Comparison of ENCODE assay signal across 9 mouse cellular contexts in genomic region chr7:126702358-126702757, GRCm38 (mm10). TPM values are rescaled to one million over a fixed set of nuclear protein-coding genes. Genes with fewer than 3 reads are reported as not detected.
A peak's percentile ranks its signal among the peaks of the same experiment; 100 is the strongest.
DNase-seq lines count a peak whose midpoint lies in the region; ATAC-seq and TF ChIP-seq lines count a peak whose summit lies in the region.
"Had no signal": no experiment of that assay in that cellular context is flagged by ENCODE, and none has a peak within 500 bp of the region (broad histone marks: within the 10 kb centered on the region; RNA-seq: fewer than 3 reads in every experiment).

No protein-coding gene starts in this region.

- H3K4me2 ChIP-seq in limb, embryonic 13.5 days (replicated peaks): 0 out of 2 replicates have a peak overlapping the region, but pooled peaks have one; percentile 4
- peak overlapping the region; percentile 70 for H3K4me2 ChIP-seq in liver, postnatal 0 days (ENCODE audit: low read depth, low read length)
- no peak overlapping the region for H3K4me2 ChIP-seq in stomach, embryonic 16.5 days (ENCODE audit: low read depth, low read length)
- H3K4me2 ChIP-seq: heart, embryonic 11.5 days had no signal

- H3K9ac ChIP-seq in limb, embryonic 13.5 days: no peak overlapping the region
- H3K9ac ChIP-seq in liver, postnatal 0 days (replicated peaks): peak overlapping the region; percentile 38
- peak overlapping the region; percentile 18 for H3K9ac ChIP-seq in stomach, embryonic 16.5 days (ENCODE audit: low read length)

- no peak overlapping the region for H3K27ac ChIP-seq in limb, embryonic 13.5 days
- H3K27ac ChIP-seq in limb, embryonic 10.5 days: no peak overlapping the region
- H3K27ac ChIP-seq in liver, postnatal 0 days (ENCODE audit: low read depth): peak overlapping the region; percentile 91
- peak overlapping the region; percentile 17 for H3K27ac ChIP-seq in stomach, embryonic 16.5 days (ENCODE audit: low read length)

- no peaks in the 10 kb centered on the region for H3K9me3 ChIP-seq in limb, embryonic 13.5 days
- no peaks in the 10 kb centered on the region for H3K9me3 ChIP-seq in limb, embryonic 10.5 days (replicated peaks)
- H3K9me3 ChIP-seq in liver, postnatal 0 days (ENCODE audit: low read length): no peaks in the 10 kb centered on the region
- no peaks in the 10 kb centered on the region for H3K9me3 ChIP-seq in stomach, embryonic 16.5 days (replicated peaks; ENCODE audit: control insufficient read depth, low read length)

- no peak for ATAC-seq in limb, embryonic 13.5 days (ENCODE audit: low FRiP score, low read depth)
- peak; percentile 54 for ATAC-seq in common myeloid progenitor, adult 5-6 weeks (replicated peaks; ENCODE audit: low read depth, poor library complexity, severe bottlenecking)
- ATAC-seq in liver, postnatal 0 days: peak; percentile 8; the same call in 1 of the 2 replicates
- ATAC-seq in stomach, embryonic 16.5 days (ENCODE audit: insufficient read depth, low FRiP score): no peak
- ATAC-seq in megakaryocyte-erythroid progenitor cell, adult 5-6 weeks (replicated peaks; ENCODE audit: low FRiP score, low TSS enrichment, poor library complexity, severe bottlenecking): no peak

- no peak overlapping the region for H3K4me3 ChIP-seq in limb, embryonic 13.5 days
- H3K4me3 ChIP-seq in limb, embryonic 10.5 days: no peak overlapping the region
- H3K4me3 ChIP-seq in liver, postnatal 0 days (ENCODE audit: low read depth, low read length): peak overlapping the region; percentile 56
- H3K4me3 ChIP-seq in stomach, embryonic 16.5 days (replicated peaks; ENCODE audit: low read length): 0 out of 2 replicates have a peak overlapping the region, but pooled peaks have one; percentile 8

- no peak for TF ChIP-seq EP300 in liver, postnatal 0 days (IDR thresholded peaks at IDR 0.05; ENCODE audit: low read depth)

- H3K27me3 ChIP-seq in limb, embryonic 13.5 days: peaks cover 37% of the 10 kb centered on the region
- H3K27me3 ChIP-seq in limb, embryonic 10.5 days (ENCODE audit: low read depth, poor library complexity, severe bottlenecking): peaks cover 52% of the 10 kb centered on the region
- peaks cover 3% of the 10 kb centered on the region for H3K27me3 ChIP-seq in liver, postnatal 0 days (ENCODE audit: insufficient read depth, low read length)
- H3K27me3 ChIP-seq in stomach, embryonic 16.5 days (ENCODE audit: control insufficient read depth, insufficient read depth, low read length): peaks cover 10% of the 10 kb centered on the region; the same call in 1 of the 2 replicates

- no peak for TF ChIP-seq CTCF in liver, postnatal 0 days (IDR thresholded peaks at IDR 0.05; ENCODE audit: low read depth)

- no peak for DNase-seq in limb, embryonic 10.5 days (ENCODE audit: low spot score)
- peak; percentile 43 for DNase-seq in liver, postnatal 0 days
- DNase-seq in adrenal gland, postnatal 4 days (ENCODE audit: low spot score in 2 of 2): no peak
- DNase-seq in ovary, postnatal 10 days (ENCODE audit: low spot score): no peak

- H3K36me3 ChIP-seq in limb, embryonic 13.5 days: peaks cover 3% of the 10 kb centered on the region; the same call in 1 of the 2 replicates
- peaks cover 34% of the 10 kb centered on the region for H3K36me3 ChIP-seq in limb, embryonic 10.5 days
- H3K36me3 ChIP-seq in liver, postnatal 0 days (replicated peaks; ENCODE audit: insufficient read depth, low read length): peaks cover 16% of the 10 kb centered on the region
- no peaks in the 10 kb centered on the region for H3K36me3 ChIP-seq in stomach, embryonic 16.5 days (ENCODE audit: control insufficient read depth, insufficient read depth, low read length)

- peaks cover 24% of the 10 kb centered on the region for H3K4me1 ChIP-seq in limb, embryonic 13.5 days
- H3K4me1 ChIP-seq in limb, embryonic 10.5 days: peaks cover 40% of the 10 kb centered on the region
- H3K4me1 ChIP-seq in liver, postnatal 0 days (ENCODE audit: insufficient read depth): peaks cover 11% of the 10 kb centered on the region
- peaks cover 16% of the 10 kb centered on the region for H3K4me1 ChIP-seq in stomach, embryonic 16.5 days (ENCODE audit: control insufficient read depth, insufficient read depth, low read length)

- WGBS in limb, embryonic 13.5 days: 87% methylated on average over 6 of the region's 6 CpGs
- 87% methylated on average over 6 of the region's 6 CpGs for WGBS in limb, embryonic 10.5 days
- 42% methylated on average over 6 of the region's 6 CpGs for WGBS in liver, postnatal 0 days (ENCODE audit: insufficient replicate concordance)
- 63% methylated on average over 6 of the region's 6 CpGs for WGBS in stomach, embryonic 16.5 days

RNA-seq across cellular contexts. Expression of gene Coro1a, which starts 5.2 kb away (rescaled TPM):
- 34.1 and 36.6 TPM in 2 replicates for polyA plus RNA-seq in limb, embryonic 13.5 days (2015; fragmentation: Nextera tagmentation; extraction: Ambion mirVana)
- polyA plus RNA-seq in limb, embryonic 10.5 days (2016; fragmentation: Nextera tagmentation; extraction: Ambion mirVana): 28.9 and 37.8 TPM in 2 replicates
- total RNA-seq in common myeloid progenitor, adult 5-6 weeks (2017): 301 and 302 TPM in 2 replicates
- 121 and 130 TPM in 2 replicates for polyA plus RNA-seq in liver, postnatal 0 days (2015; fragmentation: Nextera tagmentation; extraction: Ambion mirVana)
- 45.8 and 55.5 TPM in 2 replicates for polyA plus RNA-seq in stomach, embryonic 16.5 days (2015; fragmentation: Nextera tagmentation; extraction: Ambion mirVana)
- 31.8 and 35.5 TPM in 2 replicates for total RNA-seq in megakaryocyte-erythroid progenitor cell, adult 5-6 weeks (2014; fragmentation: Nextera tagmentation)
- 40.7 and 41.2 TPM in 2 replicates for total RNA-seq in megakaryocyte-erythroid progenitor cell, adult 5-6 weeks (2017)
- 10 to 100 TPM; 15.5 to 18.9 TPM for total RNA-seq in adrenal gland, postnatal 4 days (2021)

RNA-seq across cellular contexts. Expression of gene Slx1b, which starts 6.8 kb away (rescaled TPM):
- 15.2 and 15.9 TPM in 2 replicates for polyA plus RNA-seq in limb, embryonic 13.5 days (2015; fragmentation: Nextera tagmentation; extraction: Ambion mirVana)
- 12.6 and 14.8 TPM in 2 replicates for polyA plus RNA-seq in limb, embryonic 10.5 days (2016; fragmentation: Nextera tagmentation; extraction: Ambion mirVana)
- 3.4 and 6.0 TPM in 2 replicates for total RNA-seq in common myeloid progenitor, adult 5-6 weeks (2017)
- 2.6 and 3.7 TPM in 2 replicates for polyA plus RNA-seq in liver, postnatal 0 days (2015; fragmentation: Nextera tagmentation; extraction: Ambion mirVana)
- polyA plus RNA-seq in stomach, embryonic 16.5 days (2015; fragmentation: Nextera tagmentation; extraction: Ambion mirVana): 9.0 and 9.5 TPM in 2 replicates
- total RNA-seq in megakaryocyte-erythroid progenitor cell, adult 5-6 weeks (2014; fragmentation: Nextera tagmentation): 3.7 and 9.3 TPM in 2 replicates
- 2.9 and 3.0 TPM in 2 replicates for total RNA-seq in megakaryocyte-erythroid progenitor cell, adult 5-6 weeks (2017)
- 10 to 100 TPM; 18.4 to 18.9 TPM for total RNA-seq in adrenal gland, postnatal 4 days (2021)

RNA-seq across cellular contexts. Expression of gene Bola2, which starts 7.2 kb away (rescaled TPM):
- 134 and 138 TPM in 2 replicates for polyA plus RNA-seq in limb, embryonic 13.5 days (2015; fragmentation: Nextera tagmentation; extraction: Ambion mirVana)
- 177 and 237 TPM in 2 replicates for polyA plus RNA-seq in limb, embryonic 10.5 days (2016; fragmentation: Nextera tagmentation; extraction: Ambion mirVana)
- 119 and 144 TPM in 2 replicates for total RNA-seq in common myeloid progenitor, adult 5-6 weeks (2017)
- 86.5 and 93.5 TPM in 2 replicates for polyA plus RNA-seq in liver, postnatal 0 days (2015; fragmentation: Nextera tagmentation; extraction: Ambion mirVana)
- 93.0 and 107 TPM in 2 replicates for polyA plus RNA-seq in stomach, embryonic 16.5 days (2015; fragmentation: Nextera tagmentation; extraction: Ambion mirVana)
- 212 and 218 TPM in 2 replicates for total RNA-seq in megakaryocyte-erythroid progenitor cell, adult 5-6 weeks (2014; fragmentation: Nextera tagmentation)
- 107 and 179 TPM in 2 replicates for total RNA-seq in megakaryocyte-erythroid progenitor cell, adult 5-6 weeks (2017)
- total RNA-seq in adrenal gland, postnatal 4 days (2021): 10 to 100 TPM; 85.4 to 98.8 TPM

RNA-seq across cellular contexts. Expression of gene Sult1a1, which starts 26.1 kb away (rescaled TPM):
- 4.6 and 4.8 TPM in 2 replicates for polyA plus RNA-seq in limb, embryonic 13.5 days (2015; fragmentation: Nextera tagmentation; extraction: Ambion mirVana)
- polyA plus RNA-seq in limb, embryonic 10.5 days (2016; fragmentation: Nextera tagmentation; extraction: Ambion mirVana): 0.11 and 0.49 TPM in 2 replicates
- 0.37 TPM in 1 of 2 replicates, not detected in the other for total RNA-seq in common myeloid progenitor, adult 5-6 weeks (2017)
- 221 and 241 TPM in 2 replicates for polyA plus RNA-seq in liver, postnatal 0 days (2015; fragmentation: Nextera tagmentation; extraction: Ambion mirVana)
- polyA plus RNA-seq in stomach, embryonic 16.5 days (2015; fragmentation: Nextera tagmentation; extraction: Ambion mirVana): 11.9 and 13.0 TPM in 2 replicates
- not detected in 2 replicates for total RNA-seq in megakaryocyte-erythroid progenitor cell, adult 5-6 weeks (2014; fragmentation: Nextera tagmentation)
- total RNA-seq in megakaryocyte-erythroid progenitor cell, adult 5-6 weeks (2017): not detected in 2 replicates
- 10 to 100 TPM; 24.0 to 45.6 TPM for total RNA-seq in adrenal gland, postnatal 4 days (2021)

RNA-seq across cellular contexts. Expression of gene Sgf29, which starts 53.2 kb away (rescaled TPM):
- 56.8 and 63.8 TPM in 2 replicates for polyA plus RNA-seq in limb, embryonic 13.5 days (2015; fragmentation: Nextera tagmentation; extraction: Ambion mirVana)
- polyA plus RNA-seq in limb, embryonic 10.5 days (2016; fragmentation: Nextera tagmentation; extraction: Ambion mirVana): 69.0 and 69.2 TPM in 2 replicates
- 40.8 and 51.8 TPM in 2 replicates for total RNA-seq in common myeloid progenitor, adult 5-6 weeks (2017)
- polyA plus RNA-seq in liver, postnatal 0 days (2015; fragmentation: Nextera tagmentation; extraction: Ambion mirVana): 22.7 and 22.8 TPM in 2 replicates
- 40.4 and 47.6 TPM in 2 replicates for polyA plus RNA-seq in stomach, embryonic 16.5 days (2015; fragmentation: Nextera tagmentation; extraction: Ambion mirVana)
- total RNA-seq in megakaryocyte-erythroid progenitor cell, adult 5-6 weeks (2014; fragmentation: Nextera tagmentation): 100 and 125 TPM in 2 replicates
- 37.4 and 51.0 TPM in 2 replicates for total RNA-seq in megakaryocyte-erythroid progenitor cell, adult 5-6 weeks (2017)
- 10 to 100 TPM; 30.4 to 33.5 TPM for total RNA-seq in adrenal gland, postnatal 4 days (2021)

Comparison
In these comparisons a context has a peak if more than half of its experiments do, and no peak if none do; other contexts are left out.
1. ATAC-seq: peak in common myeloid progenitor, adult 5-6 weeks (single experiment) and liver, postnatal 0 days (single experiment); none in limb, embryonic 13.5 days (single experiment), stomach, embryonic 16.5 days (single experiment) and megakaryocyte-erythroid progenitor cell, adult 5-6 weeks (single experiment).
2. H3K27ac ChIP-seq: peak in liver, postnatal 0 days (single experiment) and stomach, embryonic 16.5 days (single experiment); none in limb, embryonic 13.5 days (single experiment) and limb, embryonic 10.5 days (single experiment).
3. H3K4me3 ChIP-seq: peak in liver, postnatal 0 days (single experiment) and stomach, embryonic 16.5 days (single experiment); none in limb, embryonic 13.5 days (single experiment) and limb, embryonic 10.5 days (single experiment).